ENCODE assay signal across 15 mouse cellular contexts in the genomic region with DNA sequence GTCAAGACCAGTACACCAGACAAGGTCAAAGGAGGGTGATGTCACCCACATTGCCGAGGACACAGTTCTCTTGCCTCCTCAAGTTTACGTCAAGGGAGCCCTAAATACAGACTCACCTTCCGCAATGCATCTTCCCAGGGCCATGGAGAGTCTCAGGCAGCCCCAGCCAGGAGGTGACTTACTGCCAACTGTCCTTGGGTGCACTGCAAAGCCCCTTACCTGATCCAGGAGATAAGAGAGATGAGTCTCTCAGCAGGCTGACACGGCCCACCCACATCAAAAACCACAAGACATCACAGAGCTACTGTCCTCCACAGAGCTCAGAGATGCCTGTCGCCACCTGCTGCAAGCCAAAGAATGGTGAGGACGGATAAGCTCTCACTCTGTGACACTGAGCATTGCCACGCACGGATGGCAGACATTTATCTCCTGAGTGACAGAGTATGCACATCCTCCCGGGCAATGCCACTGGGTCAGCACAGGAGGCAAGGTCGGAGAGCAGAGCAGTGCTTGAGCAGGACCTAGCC. TPM values are rescaled to one million over a fixed set of nuclear protein-coding genes. Genes with fewer than 3 reads are reported as not detected.
A peak's percentile ranks its signal among the peaks of the same experiment; 100 is the strongest.
DNase-seq lines count a peak whose midpoint lies in the region; ATAC-seq lines count a peak whose summit lies in the region.
"Had no signal": no experiment of that assay in that cellular context is flagged by ENCODE, and none has a peak within 500 bp of the region (broad histone marks: within the 10 kb centered on the region; RNA-seq: fewer than 3 reads in every experiment).

Gene Il9r, minus strand, starts transcription at position 205 of the 527 bp plus-strand sequence.

- peak within 1 kb of the TSS; percentile 10; the same call in 1 of the 2 replicates for H3K4me2 ChIP-seq in liver, embryonic 13.5 days
- H3K4me2 ChIP-seq: kidney, embryonic 15.5 days; lung, embryonic 15.5 days had no signal

- peak within 1 kb of the TSS; percentile 27; the same call in 1 of the 2 replicates for H3K9ac ChIP-seq in liver, embryonic 13.5 days
- H3K9ac ChIP-seq: kidney, embryonic 15.5 days; lung, embryonic 15.5 days had no signal

- no peaks in the 10 kb centered on the region for H3K9me3 ChIP-seq in liver, embryonic 13.5 days (replicated peaks)
- H3K9me3 ChIP-seq: kidney, embryonic 15.5 days; lung, embryonic 15.5 days had no signal

- ATAC-seq in liver, embryonic 13.5 days (ENCODE audit: low read depth) = no peak

- 0 out of 2 replicates have a peak, but pooled peaks cover 4% of the 10 kb centered on the region for H3K27me3 ChIP-seq in liver, embryonic 13.5 days
- H3K27me3 ChIP-seq: lung, embryonic 15.5 days had no signal

- intact Hi-C loops in heart, postnatal 25 days (cut with DNase I) = no loop called here

- no peaks in the 10 kb centered on the region for H3K36me3 ChIP-seq in liver, embryonic 13.5 days
- H3K36me3 ChIP-seq: kidney, embryonic 15.5 days; lung, embryonic 15.5 days had no signal

- WGBS in liver, embryonic 13.5 days (ENCODE audit: insufficient replicate concordance) = 21% methylated on average over 10 of the region's 10 CpGs

- peaks cover 48% of the 10 kb centered on the region for H3K4me1 ChIP-seq in liver, embryonic 13.5 days (replicated peaks)

- DNase-seq in heart, postnatal 4 days = peak; percentile 3
- no peak for DNase-seq in heart, postnatal 25 days (ENCODE audit: low spot score)
- peak; percentile 4 for DNase-seq in urinary bladder, postnatal 10 days (ENCODE audit: low spot score)
- no peak for DNase-seq in urinary bladder, adult 18-20 months (ENCODE audit: low spot score in 2 of 2)
- no peak for DNase-seq in liver, embryonic 13.5 days
- DNase-seq in cerebellum, postnatal 25 days = no peak
- no peak for DNase-seq in Muller cell, postnatal 12 days (ENCODE audit: inconsistent ontology term)
- DNase-seq in layer of hippocampus, adult 9-11 months = no peak
- DNase-seq: gastrocnemius, postnatal 25 days; right cerebral cortex, postnatal 14 days had no signal

- H3K4me3 ChIP-seq in liver, embryonic 13.5 days (replicated peaks) = no peak within 1 kb of the TSS
- H3K4me3 ChIP-seq: kidney, embryonic 15.5 days; lung, embryonic 15.5 days; myocyte had no signal

- H3K27ac ChIP-seq in liver, embryonic 13.5 days = no peak within 1 kb of the TSS
- H3K27ac ChIP-seq: kidney, embryonic 15.5 days; lung, embryonic 15.5 days had no signal

RNA-seq across cellular contexts. Expression of gene Il9r, which starts in this region (rescaled TPM):
- under 1 TPM; 0.20 to 0.21 TPM for total RNA-seq in heart, postnatal 4 days (2021)
- total RNA-seq in heart, postnatal 25 days (2021) = not detected
- 0.08 and 0.13 TPM in 2 replicates for polyA plus RNA-seq in liver, embryonic 13.5 days (2015; fragmentation: Nextera tagmentation; extraction: Ambion mirVana)
- total RNA-seq: gastrocnemius, postnatal 25 days; left cerebral cortex, postnatal 10 days had no signal
- polyA plus RNA-seq: brain, embryonic 14.5 days; kidney, embryonic 15.5 days had no signal

Comparison
In these comparisons a context has a peak if more than half of its experiments do, and no peak if none do; other contexts are left out.
1. Peak in DNase-seq in heart, postnatal 4 days; RNA of the gene not detected or under 1 TPM.